Mouse (Mus musculus) liver, postnatal 0 days (tissue): ENCODE measurements around the gene Gpr83.

Experiments used
- CTCF ChIP-seq: sonication (generic); IDR thresholded peaks from 2 replicates; pipeline ENCODE4 v1.5.1; 2016; ENCODE audit warnings: antibody characterized with exemption, low read depth
- EP300 ChIP-seq: IDR thresholded peaks from 2 replicates; pipeline ENCODE4 v1.6.1; 2016; ENCODE audit warnings: antibody characterized with exemption, low read depth, mild to moderate bottlenecking

DNA sequence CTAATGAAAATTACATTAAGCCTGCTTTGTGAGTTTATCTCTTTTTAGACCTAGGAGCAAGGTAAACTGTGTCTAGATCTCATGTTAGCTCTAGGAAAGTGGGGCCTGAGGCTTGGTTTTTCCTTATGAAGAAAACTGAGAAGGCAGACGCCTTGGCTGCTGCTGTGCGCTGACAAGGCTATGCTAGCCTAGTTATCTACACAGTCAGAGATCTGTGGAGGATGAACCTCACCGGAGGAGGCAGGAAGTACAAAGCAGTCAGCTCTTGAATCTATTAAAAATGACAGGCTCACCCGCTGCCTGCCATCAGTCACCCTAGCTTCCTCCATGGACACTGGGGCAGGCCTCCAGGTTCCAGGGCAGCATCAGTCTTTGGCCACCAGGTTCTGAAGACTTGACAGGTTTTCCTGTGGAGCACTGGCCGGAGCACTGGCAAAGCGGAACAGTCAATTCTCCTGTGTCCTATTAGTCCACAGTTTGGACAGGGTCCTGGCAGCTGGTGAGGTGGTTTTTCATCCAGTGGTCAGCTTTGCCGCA lies 1.8 kb upstream of the Gpr83 start:
- no peak for TF ChIP-seq CTCF
- TF ChIP-seq EP300 = no peak
